Mouse (Mus musculus) intestine, embryonic 14.5 days (tissue): ENCODE measurements around the gene Cdh5. TPM values are rescaled to one million over a fixed set of nuclear protein-coding genes. Genes with fewer than 3 reads are reported as not detected.

Source experiments
- ATAC-seq: fragments of 200-750 bp; cut with Nextera tagmentation; replicated peaks from 2 replicates; pipeline ENCODE4 v1.8.0; 2017; ENCODE audit warnings: low read depth, moderate number of reproducible peaks, moderate TSS enrichment, moderate library complexity; ENCODE audit not compliant: low FRiP score, low TSS enrichment
- DNase-seq: peaks from one replicate; pipeline ENCODE4 v3.0.0-alpha.2; 2018; ENCODE audit warnings: low spot score
- H3K27ac ChIP-seq: fragments of 300-500 bp; sonication (generic); 2 replicates; pipeline ENCODE4 v1.5.1; 2014; ENCODE audit warnings: low read depth, mild to moderate bottlenecking, control low read depth
- H3K27me3 ChIP-seq: fragments of 300-500 bp; sonication (generic); replicated peaks from 2 replicates; pipeline ENCODE4 v1.6.1; 2014; ENCODE audit warnings: low read length, control low read depth; ENCODE audit not compliant: control insufficient read depth, insufficient read depth
- H3K36me3 ChIP-seq: fragments of 300-500 bp; sonication (generic); 2 replicates; pipeline ENCODE4 v1.6.1; 2014; ENCODE audit warnings: low read length, control low read depth; ENCODE audit not compliant: control insufficient read depth, insufficient read depth
- H3K4me1 ChIP-seq: fragments of 300-500 bp; sonication (generic); replicated peaks from 2 replicates; pipeline ENCODE4 v1.6.1; 2014; ENCODE audit warnings: low read length, control low read depth, mixed read lengths; ENCODE audit not compliant: control insufficient read depth, insufficient read depth
- H3K4me2 ChIP-seq: fragments of 300-500 bp; sonication (generic); 2 replicates; pipeline ENCODE4 v1.6.1; 2014; ENCODE audit warnings: low read length
- H3K4me3 ChIP-seq: fragments of 300-500 bp; sonication (generic); 2 replicates; pipeline ENCODE4 v1.5.1; 2014; ENCODE audit warnings: low read depth, low read length, control low read depth, mixed read lengths
- H3K9ac ChIP-seq: fragments of 300-500 bp; sonication (generic); 2 replicates; pipeline ENCODE4 v1.6.1; 2014; ENCODE audit warnings: mild to moderate bottlenecking, low read length
- H3K9me3 ChIP-seq: fragments of 300-500 bp; sonication (generic); 2 replicates; pipeline ENCODE4 v1.6.1; 2016; ENCODE audit warnings: low read length, control low read depth; ENCODE audit not compliant: control insufficient read depth
- WGBS: fragments of 180-500 bp; shearing (Covaris S2); extraction: QIAGEN DNeasy Blood & Tissue Kit; methylation state at CpG from one replicate; pipeline ENCODE4 v1.1.7; 2014; 5-methylcytosine and 5-hydroxymethylcytosine counted together
- polyA plus RNA-seq: library from polyadenylated mRNA; unstranded; fragments of >200 nt; fragmentation: Nextera tagmentation; extraction: Ambion mirVana; gene quantifications from 2 replicates; pipeline ENCODE4 v1.2.1, GENCODE M21; 2014

The Cdh5 gene
- polyA plus RNA-seq, 1 experiment from 2014 or later = 28.3 TPM

- Histone ChIP-seq H3K27ac (no peak overlapping the region), H3K9me3 (no peaks in the 10 kb centered on the region), H3K27me3 (no peaks in the 10 kb centered on the region), H3K36me3 (no peaks in the 10 kb centered on the region), H3K4me3 (no peak overlapping the region), H3K9ac (no peak overlapping the region), H3K4me1 (no peaks in the 10 kb centered on the region), H3K4me2 (no peak overlapping the region)
- 88% methylated on average over 5 of the region's 5 CpGs for WGBS
- DNase-seq (peak; percentile 20), ATAC-seq (no peak)
These were observed 36.2 kb downstream of the Cdh5 start for GRCm38 (mm10) chr8:104137636-104138035.

- Histone ChIP-seq H3K4me3 (no peak overlapping the region), H3K27ac (no peak overlapping the region), H3K4me2 (no peak overlapping the region), H3K9me3 (no peaks in the 10 kb centered on the region), H3K4me1 (no peaks in the 10 kb centered on the region), H3K9ac (no peak overlapping the region), H3K36me3 (no peaks in the 10 kb centered on the region), H3K27me3 (no peaks in the 10 kb centered on the region)
- 90% methylated on average over 13 of the region's 13 CpGs for WGBS
- DNase-seq (no peak), ATAC-seq (no peak)
These were observed 39.2 kb downstream of the Cdh5 start for GRCm38 (mm10) chr8:104140611-104141010.

GRCm38 (mm10) chr8:104142415-104142814 lies 41.0 kb downstream of the Cdh5 start:
- 88% methylated on average over 25 of the region's 25 CpGs for WGBS
- H3K9ac ChIP-seq = no peak overlapping the region

GRCm38 (mm10) chr8:104143379-104143778 lies 42.0 kb downstream of the Cdh5 start:
- Histone ChIP-seq H3K4me2 (no peak overlapping the region), H3K4me3 (no peak overlapping the region), H3K27ac (no peak overlapping the region), H3K27me3 (no peaks in the 10 kb centered on the region), H3K4me1 (no peaks in the 10 kb centered on the region), H3K36me3 (no peaks in the 10 kb centered on the region), H3K9me3 (no peaks in the 10 kb centered on the region), H3K9ac (no peak overlapping the region)
- no peak for ATAC-seq
- WGBS = 73% methylated on average over 4 of the region's 4 CpGs
- DNase-seq = no peak

More at GRCm38 (mm10) chr8:104142415-104142814, 41.0 kb downstream of the Cdh5 start:
- DNase-seq = no peak
- Histone ChIP-seq H3K9me3 (no peaks in the 10 kb centered on the region), H3K27me3 (no peaks in the 10 kb centered on the region), H3K4me2 (no peak overlapping the region), H3K36me3 (no peaks in the 10 kb centered on the region), H3K4me1 (no peaks in the 10 kb centered on the region), H3K4me3 (no peak overlapping the region), H3K27ac (no peak overlapping the region)
- no peak for ATAC-seq

- 73% methylated on average over 13 of the region's 13 CpGs for WGBS
- no peaks in the 10 kb centered on the region for H3K27me3 ChIP-seq
- DNase-seq (no peak), ATAC-seq (no peak)
- no peak overlapping the region for H3K27ac ChIP-seq
- no peak overlapping the region for H3K9ac ChIP-seq
- H3K4me2 ChIP-seq = no peak overlapping the region
- H3K4me1 ChIP-seq = no peaks in the 10 kb centered on the region
- no peak overlapping the region for H3K4me3 ChIP-seq
- no peaks in the 10 kb centered on the region for H3K9me3 ChIP-seq
- no peaks in the 10 kb centered on the region for H3K36me3 ChIP-seq
These were observed 43.2 kb downstream of the Cdh5 start for GRCm38 (mm10) chr8:104144434-104145216.

GRCm38 (mm10) chr8:104145981-104146689 lies 44.7 kb downstream of the Cdh5 start:
- H3K4me3 ChIP-seq = no peak overlapping the region
- no peaks in the 10 kb centered on the region for H3K27me3 ChIP-seq
- ATAC-seq = 0 out of 2 replicates have a peak, but pooled peaks have one; percentile 73
- no peaks in the 10 kb centered on the region for H3K36me3 ChIP-seq
- H3K4me1 ChIP-seq = no peaks in the 10 kb centered on the region
- no peak overlapping the region for H3K4me2 ChIP-seq
- H3K27ac ChIP-seq = no peak overlapping the region
- DNase-seq = peak; percentile 95
- WGBS = 35% methylated on average over 15 of the region's 15 CpGs
- H3K9me3 ChIP-seq = no peaks in the 10 kb centered on the region
- H3K9ac ChIP-seq = no peak overlapping the region

GRCm38 (mm10) chr8:104146717-104147494 lies 45.5 kb downstream of the Cdh5 start:
- H3K4me3 ChIP-seq = no peak overlapping the region
- H3K9me3 ChIP-seq = no peaks in the 10 kb centered on the region
- DNase-seq (no peak), ATAC-seq (0 out of 2 replicates have a peak, but pooled peaks have one; percentile 10)
- H3K36me3 ChIP-seq = no peaks in the 10 kb centered on the region
- WGBS = 84% methylated on average over 15 of the region's 15 CpGs
- no peak overlapping the region for H3K27ac ChIP-seq
- H3K27me3 ChIP-seq = no peaks in the 10 kb centered on the region
- no peak overlapping the region for H3K4me2 ChIP-seq
- no peak overlapping the region for H3K9ac ChIP-seq
- no peaks in the 10 kb centered on the region for H3K4me1 ChIP-seq

GRCm38 (mm10) chr8:104147947-104148346 lies 46.5 kb downstream of the Cdh5 start:
- 96% methylated on average over 2 of the region's 2 CpGs for WGBS
- no peak; the same call in 1 of the 2 replicates for ATAC-seq

More at GRCm38 (mm10) chr8:104147947-104148346, 46.5 kb downstream of the Cdh5 start:
- Histone ChIP-seq H3K4me2 (no peak overlapping the region), H3K27ac (no peak overlapping the region), H3K9ac (no peak overlapping the region), H3K4me3 (no peak overlapping the region), H3K9me3 (no peaks in the 10 kb centered on the region), H3K36me3 (no peaks in the 10 kb centered on the region), H3K27me3 (no peaks in the 10 kb centered on the region), H3K4me1 (no peaks in the 10 kb centered on the region)
- no peak for DNase-seq
